Mouse (Mus musculus): ENCODE data around the gene Pcsk5. TPM values are rescaled to one million over a fixed set of nuclear protein-coding genes. Genes with fewer than 3 reads are reported as not detected.

The Pcsk5 gene
- polyA plus RNA-seq, 1 experiment, result 1.2 TPM

- Histone ChIP-seq H3K27me3 (ENCODE audit: control insufficient read depth, insufficient read depth, low read length) (no peaks in the 10 kb centered on the region), H3K4me1 (ENCODE audit: control insufficient read depth, insufficient read depth, insufficient read length) (no peaks in the 10 kb centered on the region), H3K4me3 (ENCODE audit: extremely low read depth, insufficient read depth, insufficient read length) (no peak overlapping the region), H3K36me3 (ENCODE audit: control insufficient read depth, insufficient read depth, low read length) (no peaks in the 10 kb centered on the region), H3K27ac (ENCODE audit: insufficient read depth, low read length) (no peak overlapping the region)
- no peak for DNase-seq (ENCODE audit: low read depth in 1 of 2, low spot score in 2 of 2)
- TF ChIP-seq CTCF (IDR thresholded peaks at IDR 0.05; ENCODE audit: extremely low read depth, insufficient read depth, insufficient read length, insufficient replicate concordance) (no peak), POLR2A (IDR thresholded peaks at IDR 0.05; ENCODE audit: low read depth, low read length) (no peak)
- WGBS, result 89% methylated on average over 2 of the region's 2 CpGs
Observed at GRCm38 (mm10) chr19:17427824-17428560, 409.4 kb downstream of the Pcsk5 start.

- 74% methylated on average over 3 of the region's 3 CpGs for WGBS
- no peak overlapping the region for H3K27ac ChIP-seq (ENCODE audit: insufficient read depth, low read length)
- no peak overlapping the region for H3K4me3 ChIP-seq (ENCODE audit: extremely low read depth, insufficient read depth, insufficient read length)
Observed at GRCm38 (mm10) chr19:17423306-17423705, 414.1 kb downstream of the Pcsk5 start.

GRCm38 (mm10) chr19:17417855-17418254 lies 419.6 kb downstream of the Pcsk5 start:
- Histone ChIP-seq H3K4me3 (ENCODE audit: extremely low read depth, insufficient read depth, insufficient read length) (no peak overlapping the region), H3K36me3 (ENCODE audit: control insufficient read depth, insufficient read depth, low read length) (no peaks in the 10 kb centered on the region), H3K4me1 (ENCODE audit: control insufficient read depth, insufficient read depth, insufficient read length) (no peaks in the 10 kb centered on the region), H3K27ac (ENCODE audit: insufficient read depth, low read length) (no peak overlapping the region), H3K27me3 (ENCODE audit: control insufficient read depth, insufficient read depth, low read length) (no peaks in the 10 kb centered on the region)
- WGBS, result 82% methylated on average over 1 of the region's 1 CpGs
- TF ChIP-seq CTCF (IDR thresholded peaks at IDR 0.05; ENCODE audit: extremely low read depth, insufficient read depth, insufficient read length, insufficient replicate concordance) (no peak), POLR2A (IDR thresholded peaks at IDR 0.05; ENCODE audit: low read depth, low read length) (no peak)
- no peak for DNase-seq (ENCODE audit: low read depth in 1 of 2, low spot score in 2 of 2)

More at GRCm38 (mm10) chr19:17423306-17423705, 414.1 kb downstream of the Pcsk5 start:
- H3K36me3 ChIP-seq (ENCODE audit: control insufficient read depth, insufficient read depth, low read length), result no peaks in the 10 kb centered on the region
- H3K27me3 ChIP-seq (ENCODE audit: control insufficient read depth, insufficient read depth, low read length), result no peaks in the 10 kb centered on the region
- DNase-seq (ENCODE audit: low read depth in 1 of 2, low spot score in 2 of 2), result no peak
- TF ChIP-seq CTCF (IDR thresholded peaks at IDR 0.05; ENCODE audit: extremely low read depth, insufficient read depth, insufficient read length, insufficient replicate concordance), result no peak
- TF ChIP-seq POLR2A (IDR thresholded peaks at IDR 0.05; ENCODE audit: low read depth, low read length), result no peak
- H3K4me1 ChIP-seq (ENCODE audit: control insufficient read depth, insufficient read depth, insufficient read length), result no peaks in the 10 kb centered on the region

GRCm38 (mm10) chr19:17412915-17413459 lies 424.4 kb downstream of the Pcsk5 start:
- DNase-seq (ENCODE audit: low read depth in 1 of 2, low spot score in 2 of 2), result no peak
- Histone ChIP-seq H3K27me3 (ENCODE audit: control insufficient read depth, insufficient read depth, low read length) (no peaks in the 10 kb centered on the region), H3K4me3 (ENCODE audit: extremely low read depth, insufficient read depth, insufficient read length) (no peak overlapping the region), H3K4me1 (ENCODE audit: control insufficient read depth, insufficient read depth, insufficient read length) (no peaks in the 10 kb centered on the region), H3K36me3 (ENCODE audit: control insufficient read depth, insufficient read depth, low read length) (no peaks in the 10 kb centered on the region), H3K27ac (ENCODE audit: insufficient read depth, low read length) (no peak overlapping the region)
- no peak for TF ChIP-seq CTCF (IDR thresholded peaks at IDR 0.05; ENCODE audit: extremely low read depth, insufficient read depth, insufficient read length, insufficient replicate concordance)
- no peak for TF ChIP-seq POLR2A (IDR thresholded peaks at IDR 0.05; ENCODE audit: low read depth, low read length)
- WGBS, result 81% methylated on average over 4 of the region's 4 CpGs

- TF ChIP-seq POLR2A (IDR thresholded peaks at IDR 0.05; ENCODE audit: low read depth, low read length) (no peak), CTCF (IDR thresholded peaks at IDR 0.05; ENCODE audit: extremely low read depth, insufficient read depth, insufficient read length, insufficient replicate concordance) (no peak)
- H3K36me3 ChIP-seq (ENCODE audit: control insufficient read depth, insufficient read depth, low read length), result no peaks in the 10 kb centered on the region
- no peak for DNase-seq (ENCODE audit: low read depth in 1 of 2, low spot score in 2 of 2)
- H3K4me1 ChIP-seq (ENCODE audit: control insufficient read depth, insufficient read depth, insufficient read length), result no peaks in the 10 kb centered on the region
- no peaks in the 10 kb centered on the region for H3K27me3 ChIP-seq (ENCODE audit: control insufficient read depth, insufficient read depth, low read length)
- 83% methylated on average over 5 of the region's 5 CpGs for WGBS
- no peak overlapping the region for H3K4me3 ChIP-seq (ENCODE audit: extremely low read depth, insufficient read depth, insufficient read length)
- H3K27ac ChIP-seq (ENCODE audit: insufficient read depth, low read length), result no peak overlapping the region
Observed at GRCm38 (mm10) chr19:17410465-17411065, 426.9 kb downstream of the Pcsk5 start.

- DNase-seq (ENCODE audit: low read depth in 1 of 2, low spot score in 2 of 2), result no peak
- no peak for TF ChIP-seq CTCF (IDR thresholded peaks at IDR 0.05; ENCODE audit: extremely low read depth, insufficient read depth, insufficient read length, insufficient replicate concordance)
- TF ChIP-seq POLR2A (IDR thresholded peaks at IDR 0.05; ENCODE audit: low read depth, low read length), result no peak
- Histone ChIP-seq H3K27ac (ENCODE audit: insufficient read depth, low read length) (no peak overlapping the region), H3K27me3 (ENCODE audit: control insufficient read depth, insufficient read depth, low read length) (no peaks in the 10 kb centered on the region), H3K4me3 (ENCODE audit: extremely low read depth, insufficient read depth, insufficient read length) (no peak overlapping the region), H3K36me3 (ENCODE audit: control insufficient read depth, insufficient read depth, low read length) (no peaks in the 10 kb centered on the region), H3K4me1 (ENCODE audit: control insufficient read depth, insufficient read depth, insufficient read length) (no peaks in the 10 kb centered on the region)
- WGBS, result 80% methylated on average over 3 of the region's 3 CpGs
Observed at GRCm38 (mm10) chr19:17409351-17409750, 428.1 kb downstream of the Pcsk5 start.

GRCm38 (mm10) chr19:17408591-17408990 lies 428.8 kb downstream of the Pcsk5 start:
- Histone ChIP-seq H3K27ac (ENCODE audit: insufficient read depth, low read length) (no peak overlapping the region), H3K27me3 (ENCODE audit: control insufficient read depth, insufficient read depth, low read length) (no peaks in the 10 kb centered on the region), H3K4me3 (ENCODE audit: extremely low read depth, insufficient read depth, insufficient read length) (no peak overlapping the region), H3K36me3 (ENCODE audit: control insufficient read depth, insufficient read depth, low read length) (no peaks in the 10 kb centered on the region), H3K4me1 (ENCODE audit: control insufficient read depth, insufficient read depth, insufficient read length) (no peaks in the 10 kb centered on the region)
- DNase-seq (ENCODE audit: low read depth in 1 of 2, low spot score in 2 of 2), result no peak
- TF ChIP-seq CTCF (IDR thresholded peaks at IDR 0.05; ENCODE audit: extremely low read depth, insufficient read depth, insufficient read length, insufficient replicate concordance), result no peak
- no peak for TF ChIP-seq POLR2A (IDR thresholded peaks at IDR 0.05; ENCODE audit: low read depth, low read length)
